Mouse (Mus musculus) left cerebral cortex, postnatal 10 days (tissue): ENCODE measurements at regions not wholly inside any gene's neighbourhood (a gene's known extent, or its start where the extent isn't known, plus 50 kb on each side); places are given as distances from the start of the nearest gene placed in this dataset.

ENCODE experiments used
- DNase-seq, 2 experiments: peaks; one replicate each; pipeline ENCODE4 v3.0.0; 2021 to 2022; ENCODE audit warnings: low spot score in 2 of 2, mixed read lengths in 1 of 2; ENCODE audit errors: extremely low spot score in 1 of 2
- intact Hi-C: fragments of 180-260 bp; cut with DNase I; formaldehyde crosslinking; loops from one replicate; pipeline ENCODE4 v1.15.1; 2025

DNA sequence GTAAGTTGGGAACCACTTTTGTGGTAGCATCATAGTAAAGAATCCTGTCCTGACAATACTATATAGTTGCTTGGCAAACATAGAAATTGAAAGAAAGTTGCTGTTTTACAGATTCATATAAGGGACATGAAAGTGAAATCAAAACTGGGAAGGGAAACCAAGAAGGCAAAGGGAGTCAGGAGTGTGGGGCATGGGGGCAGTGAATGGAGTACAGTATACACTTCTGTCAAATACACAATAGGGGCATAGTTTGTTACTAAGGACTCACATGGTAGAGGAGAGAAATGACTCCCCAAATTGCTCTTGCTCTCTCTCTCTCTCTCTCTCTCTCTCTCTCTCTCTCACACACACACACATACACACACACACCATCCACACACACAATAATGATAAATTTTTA lies 185.1 kb downstream of the Kdr start:
- intact Hi-C loops, result no loop called here
- DNase-seq, result no peak

DNA sequence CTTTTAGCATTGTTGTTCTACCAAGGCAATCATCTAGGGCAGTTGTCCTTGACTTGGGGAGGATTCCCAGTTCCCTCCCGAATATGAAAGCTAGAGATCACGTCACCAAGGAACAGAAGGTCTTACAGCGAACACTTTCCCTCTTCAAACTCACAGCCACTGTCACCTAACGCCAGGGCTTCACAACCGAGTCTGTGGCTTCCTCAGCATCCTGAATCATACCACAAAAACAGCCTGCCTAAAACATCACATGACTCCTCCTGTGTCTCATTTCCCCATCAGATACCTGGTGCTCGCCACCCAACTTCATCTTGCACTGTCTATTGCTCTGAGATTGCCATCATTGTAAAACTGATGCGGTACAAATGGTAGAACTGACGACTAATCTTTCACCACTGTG lies 186.5 kb downstream of the Kdr start:
- no peak for DNase-seq
- intact Hi-C loops, result no loop called here

DNA sequence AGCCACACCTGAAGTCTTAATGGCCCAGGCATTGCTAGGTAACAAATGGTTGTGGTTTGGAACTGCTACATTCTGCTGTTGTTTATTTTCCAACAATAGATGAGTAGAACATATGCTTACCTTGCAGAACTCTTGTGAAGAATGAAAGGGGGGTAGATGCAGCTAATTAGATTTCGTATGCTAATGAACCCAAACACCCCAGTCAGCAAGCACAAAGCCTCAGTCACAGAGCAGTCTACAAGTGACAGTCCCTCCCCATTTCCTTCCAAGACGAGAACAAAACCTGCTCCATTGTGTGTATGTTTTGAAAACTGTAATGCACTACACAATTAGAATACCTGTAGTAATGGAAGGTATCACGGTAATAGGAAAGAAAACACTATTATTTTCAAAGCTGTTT lies 190.2 kb downstream of the Kdr start:
- no peak for DNase-seq
- intact Hi-C loops, result no loop called here

DNA sequence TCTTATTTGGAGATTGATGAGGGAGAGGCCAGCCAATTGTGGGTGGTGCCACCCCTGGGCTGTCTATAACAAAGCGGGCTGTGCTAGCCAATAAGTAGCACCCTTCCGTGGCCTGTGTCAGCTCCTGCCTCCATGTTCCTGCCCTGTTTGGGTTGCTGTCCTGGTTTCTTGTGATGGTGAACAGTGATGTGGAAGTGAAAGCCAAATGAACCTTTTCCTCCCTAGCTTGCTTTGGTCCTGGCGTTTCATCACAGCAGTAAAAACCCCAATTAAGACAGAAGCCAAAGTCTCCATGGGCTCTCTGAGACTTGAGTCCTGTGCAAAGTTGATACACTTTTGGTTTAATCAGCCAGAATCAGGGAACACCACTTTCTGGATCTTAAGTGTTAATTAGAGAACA lies 192.1 kb downstream of the Kdr start:
- no peak for DNase-seq
- intact Hi-C loops, result no loop called here

DNA sequence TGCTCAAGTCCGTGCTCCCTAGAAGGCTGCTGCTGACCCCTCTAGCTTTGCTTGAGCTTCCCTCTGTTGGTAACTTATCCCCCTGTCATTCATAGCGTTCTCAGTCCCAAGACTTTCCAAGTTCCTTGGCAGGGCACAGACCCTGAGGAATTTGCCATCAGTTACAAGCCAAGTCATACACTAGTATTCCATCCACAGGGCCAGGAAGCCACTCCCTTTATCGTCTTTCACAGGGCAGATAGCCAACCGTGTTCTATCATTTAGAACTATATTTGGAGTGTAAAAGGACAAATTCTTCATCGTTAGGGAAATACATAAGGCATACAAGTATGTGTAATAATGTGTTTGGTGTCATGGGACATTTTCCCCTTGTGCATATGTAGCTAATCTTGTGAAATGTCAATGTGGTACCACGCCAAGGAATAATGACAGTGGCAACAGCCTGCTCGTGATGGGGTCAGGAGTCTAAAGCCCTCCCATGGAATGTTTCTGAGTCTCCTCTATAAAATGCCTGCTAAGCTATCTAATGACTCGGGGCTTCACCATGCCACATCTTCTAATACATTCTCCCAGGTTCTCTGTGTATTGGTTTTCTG lies 193.2 kb downstream of the Kdr start:
- intact Hi-C loops, result no loop called here

DNA sequence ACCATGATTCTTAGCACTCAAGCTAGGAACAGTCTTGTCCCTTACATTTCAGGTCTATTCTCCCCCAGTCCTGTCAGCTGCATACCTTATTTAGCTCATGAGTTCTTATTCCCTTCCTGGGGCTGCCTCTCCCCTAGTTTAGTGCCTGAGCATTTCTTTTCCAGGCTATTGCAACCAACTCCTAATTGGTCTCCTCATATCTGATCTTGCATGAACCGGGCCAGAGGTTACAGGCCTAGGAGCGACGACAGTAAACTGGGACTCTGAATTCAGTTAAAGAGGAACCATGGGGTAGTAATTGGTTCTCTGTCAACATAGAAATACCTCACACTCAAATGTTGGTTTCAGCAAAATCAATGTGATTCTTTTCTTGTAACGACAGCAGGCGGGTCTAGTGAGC lies 195.9 kb downstream of the Kit start:
- no peak for DNase-seq
- intact Hi-C loops, result no loop called here

More for the DNA sequence above, 193.2 kb downstream of the Kdr start:
- no peak for DNase-seq

DNA sequence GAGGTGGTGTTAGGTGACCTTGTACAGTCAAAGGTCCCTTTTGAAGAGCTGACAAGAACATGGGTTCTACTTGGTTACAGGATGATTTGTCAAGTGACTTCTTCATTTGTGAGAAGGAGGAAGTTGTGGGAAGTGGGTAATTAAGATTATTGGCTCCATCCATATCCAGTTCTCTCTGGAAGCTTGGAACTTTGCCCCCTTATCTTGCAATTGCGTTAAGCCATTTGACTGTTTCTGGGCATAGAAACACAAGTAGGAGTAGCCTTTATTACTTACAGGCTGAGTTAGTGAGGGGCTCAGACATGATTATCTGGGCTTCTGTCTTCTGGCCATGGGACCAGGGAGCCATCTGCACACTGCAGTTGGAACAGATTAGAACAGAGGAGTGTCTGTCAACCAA lies 192.5 kb downstream of the Kit start:
- intact Hi-C loops, result no loop called here
- DNase-seq, result no peak

DNA sequence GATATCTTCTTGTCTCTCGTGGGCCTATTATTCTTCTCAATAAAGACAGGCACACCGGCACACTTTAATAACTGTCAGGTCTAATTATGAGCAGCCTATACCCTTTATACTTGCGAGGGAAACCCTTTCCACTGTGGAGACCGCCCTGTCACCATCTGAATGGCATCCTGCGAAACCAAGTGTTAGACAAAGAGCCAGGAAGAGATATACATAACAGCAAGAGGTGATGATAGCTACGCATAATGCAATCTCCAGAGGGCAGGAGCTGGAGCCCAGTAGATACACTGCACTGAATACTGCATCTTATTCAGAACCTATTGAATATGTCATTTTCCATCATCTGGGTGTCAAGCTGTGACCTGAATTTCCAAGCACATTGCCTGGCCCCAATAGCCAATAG lies 187.7 kb downstream of the Kit start:
- intact Hi-C loops, result no loop called here

DNA sequence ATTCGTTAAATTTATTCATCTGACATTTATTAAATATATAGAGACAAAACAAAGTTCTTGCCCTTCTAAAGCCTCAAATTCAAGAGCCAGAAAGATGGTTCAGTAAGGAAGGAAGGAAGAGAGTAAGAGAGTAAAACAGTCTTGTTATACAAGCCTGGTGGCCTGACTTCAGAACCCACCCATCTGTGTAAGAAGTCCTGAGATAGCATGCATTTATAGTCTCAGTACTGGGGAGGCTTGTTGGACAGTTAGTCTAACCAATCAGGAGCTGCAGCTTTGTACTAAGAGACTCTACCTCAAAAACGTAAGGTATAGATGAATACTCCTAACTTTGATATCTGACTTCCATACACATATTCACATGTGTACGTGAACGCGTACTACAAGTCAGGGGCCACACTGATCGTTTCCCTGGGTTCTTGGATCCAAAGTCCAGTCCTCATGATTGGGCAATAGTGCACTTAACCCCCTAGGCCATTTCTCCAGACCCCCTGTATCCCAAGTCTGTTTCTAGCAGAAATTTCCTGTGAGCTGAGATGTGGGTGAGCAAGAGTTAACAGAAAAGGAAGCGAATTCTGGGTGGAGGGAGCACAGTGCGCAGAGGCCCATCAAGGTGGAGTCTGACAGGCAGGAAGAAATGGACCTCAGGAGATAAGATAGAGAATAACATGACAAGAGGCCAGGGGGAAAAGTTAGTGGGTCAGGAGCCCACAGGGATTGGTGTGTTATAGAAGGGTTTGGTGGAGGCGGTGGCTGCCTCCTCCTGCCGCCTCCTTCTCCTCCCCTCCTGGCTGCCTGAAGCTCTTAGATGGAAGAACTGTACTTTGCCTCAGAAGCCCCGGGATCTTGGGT lies 187.0 kb downstream of the Kit start:
- intact Hi-C loops, result no loop called here
- no peak for DNase-seq

More for the DNA sequence above, 187.7 kb downstream of the Kit start:
- no peak for DNase-seq

DNA sequence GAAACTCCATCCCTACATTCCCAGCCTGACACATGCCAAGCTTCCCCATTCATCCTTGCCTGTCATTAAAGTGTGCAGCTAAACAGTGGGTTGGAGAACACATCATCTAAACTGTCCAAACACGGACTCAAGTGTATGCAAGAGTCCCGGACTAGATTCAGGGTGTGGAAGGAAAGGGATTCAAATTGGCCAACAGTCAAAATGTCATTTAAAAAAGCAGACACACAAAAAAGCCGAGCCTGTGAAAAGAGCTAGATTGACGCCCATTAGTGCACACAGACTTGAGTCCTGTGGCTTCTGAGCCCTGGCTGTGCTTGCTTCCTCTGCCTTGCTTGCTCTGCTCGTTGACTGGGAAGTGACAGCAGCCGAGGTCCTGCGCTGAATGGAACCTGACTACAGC lies 181.5 kb downstream of the Kit start:
- intact Hi-C loops, result no loop called here
- no peak for DNase-seq

DNA sequence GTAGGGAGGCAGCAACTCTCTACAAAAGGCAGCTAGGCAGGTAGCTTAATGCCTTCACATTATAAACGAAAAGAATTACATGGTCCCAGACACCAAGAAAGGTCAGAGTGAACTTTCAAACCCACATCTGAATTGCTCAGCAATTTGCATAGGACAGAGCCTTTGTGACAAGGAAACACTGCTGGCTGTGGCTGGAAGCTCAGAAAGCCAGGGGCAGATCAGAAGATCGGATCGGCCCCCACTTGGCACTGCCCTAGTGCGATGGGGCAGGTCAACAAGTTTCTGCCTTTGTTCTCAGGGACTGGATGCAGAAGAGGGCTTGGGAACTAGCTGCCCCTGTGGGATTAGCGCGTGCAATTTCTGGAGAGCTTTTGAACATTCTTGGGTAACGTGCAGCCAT lies 179.6 kb downstream of the Kit start:
- intact Hi-C loops, result no loop called here
- DNase-seq, result peak in 1 of 2 experiments; percentile 36

DNA sequence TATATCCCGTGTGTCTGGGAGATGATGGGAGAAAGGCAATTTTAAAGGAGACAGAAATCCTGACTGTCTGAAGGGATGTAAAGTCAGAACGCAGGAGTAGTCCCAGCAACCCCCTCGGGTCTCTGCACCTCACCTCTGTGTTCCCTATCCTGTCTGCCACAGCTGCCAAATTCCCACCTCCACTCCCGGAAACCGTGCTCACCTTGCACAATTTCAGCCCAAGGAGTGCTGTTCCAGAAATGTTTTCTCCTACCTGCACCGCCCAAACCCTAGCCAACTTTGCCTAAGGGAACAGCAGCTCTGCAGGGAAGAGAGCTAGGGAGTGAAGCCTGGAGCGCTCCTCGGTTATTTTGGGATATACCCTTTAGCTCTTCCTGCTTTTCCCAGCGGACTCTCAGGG lies 170.6 kb downstream of the Kit start:
- no peak for DNase-seq
- intact Hi-C loops, result no loop called here

DNA sequence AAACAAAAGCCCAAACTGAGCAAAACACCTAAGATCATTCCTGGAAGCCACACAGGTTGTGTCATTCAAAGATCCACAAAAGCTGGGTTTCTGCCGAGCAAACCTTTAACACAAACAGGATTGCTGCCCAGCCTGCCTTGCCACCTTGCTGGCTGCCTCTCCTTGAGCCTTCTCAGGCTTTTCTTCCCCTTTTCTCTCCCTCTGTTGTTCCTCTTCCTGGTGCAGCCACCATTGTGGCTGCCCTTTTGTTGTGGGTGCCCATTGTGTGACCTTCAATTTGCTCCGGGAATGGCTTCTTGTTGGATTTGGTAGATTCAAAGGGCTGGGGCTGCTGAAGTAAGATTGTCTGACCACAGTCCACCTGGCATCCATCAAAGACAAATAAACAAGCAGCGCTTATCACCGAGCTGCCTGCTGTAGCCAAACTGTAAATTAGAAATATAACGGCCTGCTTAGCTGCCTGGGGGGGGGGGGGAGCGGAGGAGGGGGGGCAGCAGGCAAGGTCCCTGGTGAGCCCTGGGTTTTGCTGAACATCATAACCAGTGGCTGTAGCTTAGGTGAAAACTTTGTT lies 169.8 kb downstream of the Kit start:
- no peak for DNase-seq
- intact Hi-C loops, result no loop called here

DNA sequence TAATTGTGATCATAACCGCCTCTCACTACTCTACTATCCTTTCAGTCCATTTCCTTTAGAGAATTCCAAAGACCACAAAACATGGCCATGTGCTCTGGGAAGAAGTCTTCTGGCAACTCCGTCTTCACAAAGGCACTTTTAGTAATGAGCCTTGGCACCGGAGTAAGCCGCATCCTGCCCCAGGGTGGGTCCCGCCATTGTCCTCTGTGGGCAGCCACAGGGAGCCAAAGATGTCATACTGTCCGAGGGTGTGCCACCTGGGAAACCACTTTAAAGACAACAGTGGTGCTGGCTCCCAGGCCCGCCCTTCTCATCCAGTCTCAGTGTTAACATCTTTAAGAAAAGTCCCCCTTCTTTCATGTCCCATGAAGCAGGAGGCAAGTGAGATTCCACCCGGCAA lies 164.6 kb downstream of the Kit start:
- intact Hi-C loops, result no loop called here
- DNase-seq, result no peak

DNA sequence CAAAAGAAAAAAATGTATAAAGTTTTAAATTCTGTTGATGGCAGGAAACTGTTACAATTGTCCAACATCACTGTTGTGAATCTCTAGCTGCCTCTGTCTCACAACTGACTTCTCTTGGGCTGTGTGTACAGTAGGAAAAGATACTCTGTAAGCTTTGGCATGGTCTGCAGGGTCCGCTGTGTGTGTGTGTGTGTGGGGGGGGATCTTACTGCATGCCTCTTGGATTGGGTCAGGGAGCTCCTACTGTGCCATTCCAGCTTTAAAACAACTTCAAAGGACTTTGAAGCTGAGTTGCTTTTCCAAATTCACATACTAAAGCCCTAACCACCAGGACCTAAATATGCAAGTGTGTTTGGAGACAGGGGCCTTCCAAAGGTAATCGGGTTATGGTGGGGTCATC lies 163.7 kb downstream of the Kit start:
- intact Hi-C loops, result no loop called here
- peak in 1 of 2 experiments; percentile 40 for DNase-seq

DNA sequence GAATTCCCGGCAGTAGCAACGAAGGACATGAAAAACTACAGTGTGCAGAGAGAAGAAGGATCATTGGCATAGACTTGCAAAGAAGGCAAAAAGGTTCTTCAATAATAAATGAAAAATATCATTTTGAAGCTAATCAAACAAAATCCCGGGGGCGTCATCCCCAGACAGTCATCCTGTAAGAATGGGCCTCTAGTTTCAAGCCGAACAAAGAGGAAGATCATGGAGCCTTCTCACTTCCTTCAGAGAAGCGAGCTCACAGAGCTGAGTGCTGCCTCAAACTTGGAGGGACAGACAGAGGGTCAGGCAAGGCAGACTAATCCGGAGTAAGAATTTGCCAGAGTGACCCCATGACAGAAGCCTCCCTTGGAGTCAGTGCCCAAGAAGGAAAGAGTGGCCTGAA lies 163.0 kb downstream of the Kit start:
- no peak for DNase-seq
- intact Hi-C loops, result no loop called here

DNA sequence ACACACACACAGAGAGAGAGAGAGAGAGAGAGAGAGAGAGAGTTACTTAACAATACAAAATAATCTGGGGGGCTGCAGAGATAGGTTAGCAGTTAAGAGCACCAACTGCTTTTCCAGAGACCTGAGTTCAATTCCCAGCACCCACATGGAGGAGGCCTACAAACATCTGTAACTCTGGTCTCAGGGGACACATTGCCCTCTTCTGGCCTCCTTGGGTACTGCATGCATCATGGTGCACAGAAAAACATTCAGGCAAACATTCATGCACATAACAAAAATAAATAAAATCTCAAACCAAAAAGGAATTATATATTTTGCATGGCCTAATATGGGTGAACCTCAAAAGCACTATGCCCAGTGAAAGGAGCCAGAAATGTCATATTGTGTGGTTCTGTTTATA lies 161.6 kb downstream of the Kit start:
- DNase-seq, result no peak
- intact Hi-C loops, result no loop called here

DNA sequence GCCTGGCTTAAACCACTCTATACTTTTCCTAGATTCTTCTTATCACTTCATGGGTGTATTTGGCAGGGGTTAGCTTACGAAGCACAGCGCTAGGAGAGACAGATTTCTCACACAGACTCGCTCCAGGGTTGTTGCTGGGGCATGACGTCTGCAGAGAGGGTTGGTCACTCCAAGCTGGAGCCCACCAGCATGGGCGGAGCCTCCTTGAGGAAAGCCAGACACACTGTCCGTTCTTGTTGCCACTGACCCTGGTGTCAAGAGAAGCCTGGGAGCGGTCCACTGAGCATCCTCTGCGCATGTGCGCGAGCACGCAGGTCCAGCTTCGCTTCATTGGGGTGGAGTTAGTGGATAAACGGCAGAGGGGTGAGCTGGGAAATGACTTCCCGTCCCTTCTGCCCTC lies 159.8 kb downstream of the Kit start:
- intact Hi-C loops, result no loop called here
- no peak for DNase-seq

DNA sequence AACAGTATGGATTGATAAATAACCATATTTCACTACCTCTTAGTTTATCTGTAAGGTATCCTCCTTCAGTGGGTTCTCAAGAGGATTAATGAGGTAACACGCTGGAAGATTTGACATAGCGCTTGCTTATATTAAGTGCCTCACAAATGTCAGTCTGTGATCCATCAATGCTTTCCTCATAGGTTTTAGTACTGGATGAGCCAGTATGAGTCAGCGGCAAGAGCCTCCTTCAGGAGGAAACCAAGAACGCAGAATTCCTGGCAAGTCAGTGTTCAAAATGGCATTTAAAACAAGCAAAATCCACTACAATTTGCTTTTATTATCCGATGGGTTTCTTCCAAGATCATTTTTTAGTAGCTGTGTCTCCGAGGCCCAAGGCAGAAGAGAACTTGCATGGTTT lies 159.3 kb downstream of the Kit start:
- intact Hi-C loops, result no loop called here
- no peak for DNase-seq

DNA sequence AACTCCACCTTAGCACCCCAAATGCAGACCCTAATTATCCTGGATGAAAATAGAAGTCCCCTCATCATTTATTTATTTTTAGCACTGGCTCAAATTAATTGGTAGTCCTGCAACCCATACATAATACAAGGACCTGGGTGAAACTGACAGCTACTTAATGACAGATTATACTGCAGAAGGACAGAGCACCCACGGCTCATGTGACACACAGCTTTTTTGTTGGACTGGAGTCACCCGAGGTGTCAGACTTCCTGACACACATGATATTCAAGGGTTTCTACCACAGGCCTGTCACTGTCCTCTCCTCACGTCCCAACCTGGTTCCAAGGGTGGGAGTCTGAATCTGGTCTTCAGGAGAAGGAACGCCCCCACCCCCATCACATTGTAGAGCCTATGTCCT lies 156.5 kb downstream of the Kit start:
- intact Hi-C loops, result no loop called here
- no peak for DNase-seq
